Mouse (Mus musculus) forebrain, embryonic 13.5 days (tissue): Measurements from ENCODE around the gene Emc8. TPM values are rescaled to one million over a fixed set of nuclear protein-coding genes. Genes with fewer than 3 reads are reported as not detected.

ENCODE experiments used
- ATAC-seq: fragments of 200-750 bp; cut with Nextera tagmentation; 2 replicates; pipeline ENCODE4 v1.8.0; 2017
- H3K27ac ChIP-seq: fragments of 300-500 bp; sonication (generic); 2 replicates; pipeline ENCODE4 v1.5.1; 2015; ENCODE audit warnings: inconsistent platforms, mild to moderate bottlenecking, moderate library complexity
- H3K27me3 ChIP-seq: fragments of 300-500 bp; sonication (generic); 2 replicates; pipeline ENCODE4 v1.6.1; 2015; ENCODE audit warnings: mild to moderate bottlenecking, inconsistent platforms
- H3K36me3 ChIP-seq: fragments of 300-500 bp; sonication (generic); 2 replicates; pipeline ENCODE4 v1.6.1; 2015; ENCODE audit warnings: mild to moderate bottlenecking, inconsistent platforms; ENCODE audit not compliant: poor library complexity, severe bottlenecking
- H3K4me1 ChIP-seq: fragments of 300-500 bp; sonication (generic); 2 replicates; pipeline ENCODE4 v1.6.1; 2015; ENCODE audit warnings: inconsistent platforms
- H3K4me2 ChIP-seq: fragments of 300-500 bp; sonication (generic); 2 replicates; pipeline ENCODE4 v1.6.1; 2015; ENCODE audit warnings: inconsistent platforms, mild to moderate bottlenecking, moderate library complexity
- H3K4me3 ChIP-seq: fragments of 300-500 bp; sonication (generic); 2 replicates; pipeline ENCODE4 v1.5.1; 2015; ENCODE audit warnings: mild to moderate bottlenecking, inconsistent platforms
- H3K9ac ChIP-seq: fragments of 300-500 bp; sonication (generic); 2 replicates; pipeline ENCODE4 v1.6.1; 2015; ENCODE audit warnings: mild to moderate bottlenecking, inconsistent platforms
- H3K9me3 ChIP-seq: fragments of 300-500 bp; sonication (generic); replicated peaks from 2 replicates; pipeline ENCODE4 v1.6.1; 2016; ENCODE audit warnings: inconsistent platforms
- WGBS: fragments of 180-500 bp; shearing (Covaris S2); methylation state at CpG from one replicate; pipeline ENCODE4 v1.1.7; 2015; 5-methylcytosine and 5-hydroxymethylcytosine counted together
- polyA plus RNA-seq: library from polyadenylated mRNA; unstranded; fragments of >200 nt; fragmentation: Nextera tagmentation; extraction: Ambion mirVana; gene quantifications from 2 replicates; pipeline ENCODE4 v1.2.1, GENCODE M21; 2015

The Emc8 gene
- polyA plus RNA-seq, 1 experiment from 2014 or later, result 221 TPM

DNA sequence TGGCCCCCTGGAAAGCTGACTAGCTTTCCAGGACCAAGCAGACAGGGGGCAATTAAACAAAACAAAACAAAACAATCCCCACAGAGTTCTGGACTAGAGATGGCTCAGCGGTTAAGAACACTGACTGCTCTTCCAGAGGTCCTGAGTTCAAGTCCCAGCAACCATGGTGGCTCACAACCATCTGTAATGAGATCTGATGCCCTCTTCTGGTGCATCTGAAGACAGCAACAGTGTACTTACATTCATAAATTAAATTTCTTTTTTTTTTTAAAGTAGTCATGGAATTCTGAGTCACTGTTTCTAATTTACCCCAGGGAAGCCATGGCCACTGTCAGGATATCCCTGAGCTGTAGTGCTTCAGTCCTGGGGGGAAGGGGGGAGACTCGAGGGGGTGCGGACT lies 53.9 kb downstream of the Emc8 start:
- whole genome bisulfite sequencing, result 91% methylated on average over 3 of the region's 3 CpGs
- H3K4me3 ChIP-seq, result no peak overlapping the region
- no peak overlapping the region for H3K9ac ChIP-seq
- H3K36me3 ChIP-seq, result no peaks in the 10 kb centered on the region
- 0 out of 2 replicates have a peak, but pooled peaks cover 6% of the 10 kb centered on the region for H3K27me3 ChIP-seq
- H3K27ac ChIP-seq, result no peak overlapping the region
- H3K4me1 ChIP-seq, result peaks cover 23% of the 10 kb centered on the region
- no peak overlapping the region for H3K4me2 ChIP-seq
- ATAC-seq, result no peak
- no peaks in the 10 kb centered on the region for H3K9me3 ChIP-seq

DNA sequence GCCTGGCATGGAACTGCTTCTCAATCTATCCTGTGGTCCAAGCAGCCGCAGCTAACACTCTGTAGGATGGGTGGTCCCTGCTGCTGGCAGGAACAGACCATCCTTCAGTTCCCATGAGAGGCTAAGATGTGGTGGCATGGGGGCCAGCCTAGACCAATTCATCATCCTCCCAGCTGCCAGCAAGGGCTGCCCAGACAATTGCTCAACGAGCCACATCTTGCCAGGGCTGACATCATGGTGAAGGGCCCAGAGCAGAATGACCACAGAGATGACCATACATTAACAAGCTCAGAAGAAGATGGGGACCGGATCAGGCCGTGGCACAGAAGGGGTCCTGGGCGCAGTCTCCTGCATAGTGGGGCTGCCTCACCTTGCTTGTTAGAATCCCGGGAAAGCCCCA lies 57.5 kb downstream of the Emc8 start:
- H3K36me3 ChIP-seq, result no peaks in the 10 kb centered on the region
- H3K4me3 ChIP-seq, result no peak overlapping the region
- 85% methylated on average over 6 of the region's 6 CpGs for WGBS

DNA sequence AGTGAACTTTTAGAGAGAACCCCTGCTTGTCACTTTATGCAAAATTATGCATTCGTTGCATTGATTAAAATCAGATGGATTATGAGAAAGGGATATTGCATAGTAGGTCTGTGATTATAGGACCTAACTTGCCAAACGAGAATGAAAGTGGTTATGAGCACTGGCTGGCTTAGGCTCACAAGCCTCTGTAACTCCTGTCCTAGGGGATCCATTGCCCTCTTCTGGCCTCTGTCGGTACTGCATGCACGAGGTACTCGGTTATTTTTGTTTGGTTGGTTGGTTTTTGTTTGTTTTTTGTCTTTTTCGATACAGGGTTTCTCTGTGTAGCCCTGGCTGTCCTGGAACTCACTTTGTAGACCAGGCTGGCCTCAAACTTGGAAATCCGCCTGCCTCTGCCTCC lies 60.5 kb downstream of the Emc8 start:
- 16% methylated on average over 7 of the region's 7 CpGs for WGBS
- peak; percentile 74 for ATAC-seq

More for the DNA sequence above, 57.5 kb downstream of the Emc8 start:
- H3K9ac ChIP-seq, result no peak overlapping the region
- no peak overlapping the region for H3K4me2 ChIP-seq
- no peak for ATAC-seq
- no peak overlapping the region for H3K27ac ChIP-seq
- H3K9me3 ChIP-seq, result no peaks in the 10 kb centered on the region
- no peaks in the 10 kb centered on the region for H3K4me1 ChIP-seq
- H3K27me3 ChIP-seq, result 0 out of 2 replicates have a peak, but pooled peaks cover 6% of the 10 kb centered on the region

DNA sequence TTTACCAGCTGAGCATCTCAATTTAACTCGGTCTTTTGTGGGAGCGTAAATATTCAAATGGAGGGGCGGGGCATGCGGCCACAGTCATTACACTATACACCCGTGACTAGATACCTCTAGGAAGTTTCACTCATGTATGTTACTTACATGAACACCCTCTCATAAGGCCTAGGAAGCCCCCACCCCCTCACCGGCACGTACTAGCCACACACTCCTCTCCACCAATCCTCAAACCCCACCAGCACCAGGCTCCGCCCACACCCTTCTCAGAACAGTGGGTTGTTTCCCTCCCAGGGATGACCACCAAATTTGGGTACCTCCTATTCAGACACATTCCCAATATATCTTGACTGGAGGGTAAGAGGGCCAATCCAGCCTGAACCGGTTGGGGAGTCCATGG lies 60.9 kb downstream of the Emc8 start:
- WGBS, result 80% methylated on average over 9 of the region's 9 CpGs
- H3K27ac ChIP-seq, result no peak overlapping the region
- peak; percentile 39 for ATAC-seq

More for the DNA sequence above, 60.5 kb downstream of the Emc8 start:
- Histone ChIP-seq H3K27ac (no peak overlapping the region), H3K9me3 (no peaks in the 10 kb centered on the region), H3K27me3 (no peaks in the 10 kb centered on the region), H3K4me1 (peaks cover 2% of the 10 kb centered on the region), H3K4me2 (no peak overlapping the region), H3K36me3 (no peaks in the 10 kb centered on the region), H3K4me3 (no peak overlapping the region), H3K9ac (no peak overlapping the region)

More for the DNA sequence above, 60.9 kb downstream of the Emc8 start:
- H3K27me3 ChIP-seq, result no peaks in the 10 kb centered on the region
- H3K9me3 ChIP-seq, result no peaks in the 10 kb centered on the region
- H3K4me3 ChIP-seq, result no peak overlapping the region
- no peak overlapping the region for H3K4me2 ChIP-seq
- H3K36me3 ChIP-seq, result no peaks in the 10 kb centered on the region
- no peak overlapping the region for H3K9ac ChIP-seq
- peaks cover 6% of the 10 kb centered on the region for H3K4me1 ChIP-seq

Other genes with a start within 250 kb of the Emc8 start
- 66.9 and 79.8 TPM in 2 replicates for gene Gins2, start 79.3 kb downstream of the Emc8 start, polyA plus RNA-seq
- 3.7 and 4.5 TPM in 2 replicates for gene 1190005I06Rik, start 20.9 kb downstream of the Emc8 start, polyA plus RNA-seq
- gene Gm27021, start 494 bp downstream of the Emc8 start, polyA plus RNA-seq, result 3.9 and 4.4 TPM in 2 replicates
- 996 and 1,069 TPM in 2 replicates for gene Cox4i1, start 351 bp downstream of the Emc8 start, polyA plus RNA-seq
- 2.7 TPM in 2 replicates for gene Irf8, start 67.8 kb upstream of the Emc8 start, polyA plus RNA-seq